Mouse (Mus musculus) MEL (cell line): ENCODE results near the gene Slc24a1. TPM values are rescaled to one million over a fixed set of nuclear protein-coding genes. Genes with fewer than 3 reads are reported as not detected.

Source experiments
- DNase-seq: peaks from one replicate; pipeline ENCODE4 v3.0.0; 2011; ENCODE audit warnings: low read depth, low spot score
- H3K27ac ChIP-seq: 2 replicates; pipeline ENCODE4 v1.5.1; 2012; ENCODE audit warnings: low read depth, mild to moderate bottlenecking, control low read depth, low read length, moderate library complexity; ENCODE audit not compliant: control insufficient read depth
- H3K27me3 ChIP-seq, 2 experiments: fragments of 150-350 bp in 1 of 2; sonication (generic) in 1 of 2; 2 replicates each; pipeline ENCODE4 v1.6.1; 2012; ENCODE audit warnings: low read length in 2 of 2, mild to moderate bottlenecking in 2 of 2, improper control_type of control experiment in 1 of 2, moderate library complexity in 1 of 2; ENCODE audit not compliant: insufficient read depth in 2 of 2, control insufficient read depth in 1 of 2
- H3K36me3 ChIP-seq, 2 experiments: 2 replicates each; pipeline ENCODE4 v1.6.1; 2012 to 2014; ENCODE audit warnings: low read length in 2 of 2, improper control_type of control experiment in 1 of 2, inconsistent platforms in 1 of 2, mild to moderate bottlenecking in 1 of 2; ENCODE audit not compliant: insufficient read depth in 2 of 2, control insufficient read depth in 1 of 2
- H3K4me1 ChIP-seq, 2 experiments: fragments of 150-350 bp in 1 of 2; sonication (generic) in 1 of 2; 2 replicates each; pipeline ENCODE4 v1.6.1; 2012; ENCODE audit warnings: low read length in 2 of 2, improper control_type of control experiment in 1 of 2, mild to moderate bottlenecking in 1 of 2; ENCODE audit not compliant: insufficient read depth in 2 of 2, control insufficient read depth in 1 of 2
- H3K4me3 ChIP-seq, 2 experiments: fragments of 150-350 bp in 1 of 2; sonication (generic) in 1 of 2; 2 replicates each; pipeline ENCODE4 v1.5.1; 2012; ENCODE audit warnings: low read depth in 2 of 2, low read length in 2 of 2, mild to moderate bottlenecking in 2 of 2, moderate library complexity in 2 of 2, control low read depth in 1 of 2, improper control_type of control experiment in 1 of 2; ENCODE audit not compliant: control insufficient read depth in 1 of 2, insufficient read depth in 1 of 2
- H3K79me2 ChIP-seq: 2 replicates; pipeline ENCODE4 v1.6.1; 2012; ENCODE audit warnings: mild to moderate bottlenecking, low read length, moderate library complexity; ENCODE audit not compliant: control insufficient read depth, poor library complexity, insufficient read depth
- H3K9ac ChIP-seq: 2 replicates; pipeline ENCODE4 v1.6.1; 2012; ENCODE audit warnings: low read depth, mild to moderate bottlenecking, control low read depth, low read length, moderate library complexity; ENCODE audit not compliant: control insufficient read depth, poor library complexity, severe bottlenecking
- H3K9me3 ChIP-seq: fragments of 150-350 bp; sonication (generic); replicated peaks from 2 replicates; pipeline ENCODE4 v1.6.1; 2012; ENCODE audit warnings: mild to moderate bottlenecking, low read length, improper control_type of control experiment, moderate library complexity; ENCODE audit not compliant: insufficient read depth
- BHLHE40 ChIP-seq: IDR thresholded peaks from 2 replicates; pipeline ENCODE4 v1.6.1; 2012; ENCODE audit warnings: low read depth, mild to moderate bottlenecking, inconsistent platforms, low read length, improper control_type of control experiment, borderline replicate concordance
- CTCF ChIP-seq, 3 experiments: IDR thresholded peaks in 2 of 3; conservative IDR thresholded peaks in 1 of 3; 2 replicates each; pipeline ENCODE4 v1.5.1; 2011 to 2012; ENCODE audit warnings: low read length in 3 of 3, low read depth in 2 of 3, mild to moderate bottlenecking in 2 of 3, improper control_type of control experiment in 1 of 3, inconsistent platforms in 1 of 3, mixed read lengths in 1 of 3, moderate library complexity in 1 of 3; ENCODE audit not compliant: control insufficient read depth in 1 of 3, insufficient read depth in 1 of 3, poor library complexity in 1 of 3, severe bottlenecking in 1 of 3
- E2F4 ChIP-seq: IDR thresholded peaks from 2 replicates; pipeline ENCODE4 v1.6.1; 2011; ENCODE audit warnings: low read depth, low read length, improper control_type of control experiment, borderline replicate concordance
- ELF1 ChIP-seq: IDR thresholded peaks from 2 replicates; pipeline ENCODE4 v1.6.1; 2014; ENCODE audit warnings: low read depth, mild to moderate bottlenecking, inconsistent platforms, low read length, improper control_type of control experiment, moderate library complexity
- EP300 ChIP-seq, 2 experiments: IDR thresholded peaks; 2 replicates each; pipeline ENCODE4 v1.6.1; 2011; ENCODE audit warnings: improper control_type of control experiment in 2 of 2, low read length in 2 of 2, low read depth in 1 of 2, mild to moderate bottlenecking in 1 of 2
- ETS1 ChIP-seq: IDR thresholded peaks from 2 replicates; pipeline ENCODE4 v1.6.1; 2012; ENCODE audit warnings: low read depth, mild to moderate bottlenecking, inconsistent platforms, low read length, improper control_type of control experiment, moderate library complexity
- GABPA ChIP-seq: IDR thresholded peaks from 2 replicates; pipeline ENCODE4 v1.6.1; 2012; ENCODE audit warnings: low read depth, mild to moderate bottlenecking, inconsistent platforms, low read length, improper control_type of control experiment, moderate library complexity
- GATA1 ChIP-seq: IDR thresholded peaks from 2 replicates; pipeline ENCODE4 v1.6.1; 2011; ENCODE audit warnings: low read depth, low read length, improper control_type of control experiment
- HCFC1 ChIP-seq: IDR thresholded peaks from 2 replicates; pipeline ENCODE4 v1.6.1; 2012; ENCODE audit warnings: low read depth, mild to moderate bottlenecking, inconsistent platforms, low read length, improper control_type of control experiment, moderate library complexity
- JUND ChIP-seq: IDR thresholded peaks from 2 replicates; pipeline ENCODE4 v1.6.1; 2011; ENCODE audit warnings: low read depth, mild to moderate bottlenecking, improper control_type of control experiment, low read length
- KAT2A ChIP-seq: conservative IDR thresholded peaks from 2 replicates; pipeline ENCODE4 v1.6.1; 2012; ENCODE audit warnings: low read depth, low read length, improper control_type of control experiment, inconsistent platforms
- MAFK ChIP-seq: IDR thresholded peaks from 2 replicates; pipeline ENCODE4 v1.6.1; 2011; ENCODE audit warnings: low read depth, mild to moderate bottlenecking, low read length, improper control_type of control experiment, borderline replicate concordance
- MAX ChIP-seq: IDR thresholded peaks from 2 replicates; pipeline ENCODE4 v1.6.1; 2011; ENCODE audit warnings: low read length, improper control_type of control experiment
- MAZ ChIP-seq: IDR thresholded peaks from 2 replicates; pipeline ENCODE4 v1.6.1; 2012; ENCODE audit warnings: low read depth, mild to moderate bottlenecking, inconsistent platforms, low read length, improper control_type of control experiment
- MEF2A ChIP-seq: IDR thresholded peaks from 2 replicates; pipeline ENCODE4 v1.6.1; 2014; ENCODE audit warnings: low read depth, mild to moderate bottlenecking, inconsistent platforms, low read length, improper control_type of control experiment; ENCODE audit not compliant: poor library complexity, insufficient replicate concordance, severe bottlenecking; ENCODE audit errors: extremely low read depth
- MXI1 ChIP-seq: IDR thresholded peaks from 2 replicates; pipeline ENCODE4 v1.6.1; 2011; ENCODE audit warnings: mild to moderate bottlenecking, low read depth, low read length, improper control_type of control experiment
- MYB ChIP-seq: IDR thresholded peaks from 2 replicates; pipeline ENCODE4 v1.6.1; 2011; ENCODE audit warnings: mild to moderate bottlenecking, low read depth, low read length, improper control_type of control experiment
- MYC ChIP-seq: IDR thresholded peaks from 2 replicates; pipeline ENCODE4 v1.6.1; 2011; ENCODE audit warnings: low read depth, mild to moderate bottlenecking, low read length, improper control_type of control experiment, moderate library complexity
- NRF1 ChIP-seq: IDR thresholded peaks from 2 replicates; pipeline ENCODE4 v1.6.1; 2014; ENCODE audit warnings: low read depth, mild to moderate bottlenecking, inconsistent platforms, low read length, improper control_type of control experiment, moderate library complexity; ENCODE audit not compliant: poor library complexity, insufficient read depth, severe bottlenecking
- POLR2AphosphoS2 ChIP-seq: IDR thresholded peaks from 2 replicates; pipeline ENCODE4 v1.6.1; 2011; ENCODE audit warnings: low read length, improper control_type of control experiment
- POLR2AphosphoS5 ChIP-seq: IDR thresholded peaks from 2 replicates; pipeline ENCODE4 v1.6.1; 2012; ENCODE audit warnings: low read depth, borderline replicate concordance, mild to moderate bottlenecking, inconsistent platforms, low read length, moderate library complexity, mixed read lengths
- RAD21 ChIP-seq: IDR thresholded peaks from 2 replicates; pipeline ENCODE4 v1.6.1; 2011; ENCODE audit warnings: mild to moderate bottlenecking, low read depth, low read length, improper control_type of control experiment
- SMC3 ChIP-seq: IDR thresholded peaks from 2 replicates; pipeline ENCODE4 v1.6.1; 2011; ENCODE audit warnings: low read depth, low read length, improper control_type of control experiment
- TAL1 ChIP-seq: IDR thresholded peaks from 2 replicates; pipeline ENCODE4 v1.6.1; 2012; ENCODE audit warnings: mild to moderate bottlenecking, inconsistent platforms, low read length, moderate library complexity, mixed read lengths
- TBP ChIP-seq: IDR thresholded peaks from 2 replicates; pipeline ENCODE4 v1.8.0; 2011; ENCODE audit warnings: low read depth, low read length, improper control_type of control experiment
- TCF12 ChIP-seq: IDR thresholded peaks from 2 replicates; pipeline ENCODE4 v1.6.1; 2014; ENCODE audit warnings: low read depth, mild to moderate bottlenecking, inconsistent platforms, low read length, improper control_type of control experiment, moderate library complexity
- UBTF ChIP-seq: IDR thresholded peaks from 2 replicates; pipeline ENCODE4 v1.6.1; 2012; ENCODE audit warnings: low read depth, mild to moderate bottlenecking, inconsistent platforms, low read length, improper control_type of control experiment, moderate library complexity, borderline replicate concordance; ENCODE audit not compliant: insufficient read depth
- USF1 ChIP-seq: IDR thresholded peaks from 2 replicates; pipeline ENCODE4 v1.6.1; 2014; ENCODE audit warnings: low read depth, mild to moderate bottlenecking, inconsistent platforms, low read length, improper control_type of control experiment, moderate library complexity
- USF2 ChIP-seq, 2 experiments: IDR thresholded peaks; 2 replicates each; pipeline ENCODE4 v1.6.1; 2011 to 2012; ENCODE audit warnings: improper control_type of control experiment in 2 of 2, low read length in 2 of 2, borderline replicate concordance in 1 of 2, inconsistent platforms in 1 of 2, low read depth in 1 of 2, mild to moderate bottlenecking in 1 of 2; ENCODE audit not compliant: insufficient read depth in 1 of 2
- ZKSCAN1 ChIP-seq: IDR thresholded peaks from 2 replicates; pipeline ENCODE4 v1.6.1; 2012; ENCODE audit warnings: low read depth, mild to moderate bottlenecking, inconsistent platforms, low read length, improper control_type of control experiment, moderate library complexity
- ZMIZ1 ChIP-seq: IDR thresholded peaks from 2 replicates; pipeline ENCODE4 v1.6.1; 2012; ENCODE audit warnings: low read depth, mild to moderate bottlenecking, inconsistent platforms, low read length, improper control_type of control experiment, moderate library complexity
- ZNF384 ChIP-seq: IDR thresholded peaks from 2 replicates; pipeline ENCODE4 v1.6.1; 2012; ENCODE audit warnings: low read depth, mild to moderate bottlenecking, inconsistent platforms, low read length, improper control_type of control experiment
- polyA plus RNA-seq, 2 experiments: library from polyadenylated mRNA; stranded (reverse) in 1 of 2; unstranded in 1 of 2; fragments of >175 nt in 1 of 2; fragments of >200 nt in 1 of 2; gene quantifications; 2 replicates each; pipeline versions ENCODE4 v1.2.1 to v1.2.4; 2012; ENCODE audit warnings: low replicate concordance in 2 of 2, low read depth in 1 of 2; ENCODE audit not compliant: insufficient read length in 2 of 2, insufficient read depth in 1 of 2, missing spikeins in 1 of 2
- total RNA-seq: library from RNA; depleted of rRNA; stranded (reverse); fragments of 300-350 nt; gene quantifications from 2 replicates; pipeline ENCODE4 v1.2.3, GENCODE M21; 2012

Slc24a1 gene
- total and polyA plus RNA-seq, 3 experiments: 0.07 TPM; not detected in 2

DNA sequence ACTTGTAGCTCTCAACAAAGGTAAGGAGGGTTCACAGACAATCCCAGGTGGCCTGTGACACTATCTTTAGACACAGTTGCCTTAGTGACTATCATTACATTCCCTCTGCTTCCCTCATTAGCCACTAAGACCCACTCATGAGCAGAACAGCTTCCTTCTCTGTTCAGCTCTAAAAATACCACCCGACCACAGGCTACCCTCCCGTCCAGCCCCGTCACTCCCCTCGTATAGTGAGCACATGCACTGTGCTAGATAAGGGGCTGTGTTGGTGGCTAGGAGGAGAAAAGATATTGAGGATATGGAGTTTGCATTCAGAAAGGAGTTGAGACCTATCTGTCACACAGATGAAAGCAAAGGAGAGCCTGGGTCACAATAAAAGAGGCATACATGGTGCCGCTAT is 12.9 kb downstream of the Slc24a1 start (continued):
- no peak for TF ChIP-seq TBP
- peak; percentile 43; the same call in 1 of the 2 replicates for TF ChIP-seq MAFK
- peak; percentile 81 for TF ChIP-seq GATA1
- peak; percentile 96 for TF ChIP-seq MEF2A
- TF ChIP-seq MXI1: peak; percentile 90
- TF ChIP-seq TCF12: peak; percentile 85
- TF ChIP-seq USF2 (IDR thresholded peaks at IDR 0.05; ENCODE audit: borderline replicate concordance in 1 of 2, insufficient read depth in 1 of 2, low read depth in 1 of 2, low read length in 2 of 2): no peak
- TF ChIP-seq KAT2A: no peak
- TF ChIP-seq POLR2AphosphoS2: no peak
- no peak for TF ChIP-seq ZNF384
- no peak for TF ChIP-seq ELF1
- no peak for TF ChIP-seq ZMIZ1
- peak; percentile 89 for TF ChIP-seq TAL1
- peak; percentile 76 for TF ChIP-seq MAX
- no peak for TF ChIP-seq POLR2AphosphoS5
- no peak for TF ChIP-seq CTCF (IDR thresholded peaks at IDR 0.05 in 2 of 3, conservative IDR thresholded peaks at IDR 0.05 in 1 of 3; ENCODE audit: control insufficient read depth in 1 of 3, insufficient read depth in 1 of 3, low read depth in 2 of 3, low read length in 3 of 3, poor library complexity in 1 of 3, severe bottlenecking in 1 of 3)
- peak; percentile 69 to 80; a peak in 3 of 4 replicates for TF ChIP-seq EP300 (IDR thresholded peaks at IDR 0.05; ENCODE audit: low read depth in 1 of 2, low read length in 2 of 2)
- TF ChIP-seq E2F4: no peak

DNA sequence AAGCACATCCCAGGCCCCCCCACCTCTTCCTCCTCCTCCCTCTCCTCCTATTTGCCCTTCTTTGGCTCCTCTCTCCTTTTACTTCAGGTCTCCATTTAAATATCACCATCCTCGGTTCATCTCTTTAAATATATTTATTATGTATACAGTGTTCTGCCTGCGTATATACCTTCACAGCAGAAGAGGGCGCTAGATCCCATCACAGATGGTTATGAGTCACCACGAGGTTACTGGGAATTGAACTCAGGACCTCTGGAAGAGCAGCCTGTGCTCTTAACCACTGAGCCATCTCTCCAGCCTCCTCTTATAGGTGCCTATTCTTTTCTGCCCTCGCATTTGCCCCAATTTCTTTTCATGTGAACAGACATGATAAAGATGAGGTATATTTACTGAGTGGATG is 13.9 kb downstream of the Slc24a1 start:
- H3K79me2 ChIP-seq: no peaks in the 10 kb centered on the region
- H3K27ac ChIP-seq: peak overlapping the region; percentile 49; the same call in 1 of the 2 replicates
- no peaks in the 10 kb centered on the region for H3K27me3 ChIP-seq
- H3K36me3 ChIP-seq: peaks cover 0 to 16% of the 10 kb centered on the region in 2 experiments; a peak in 2 of 4 replicates
- H3K4me1 ChIP-seq: peaks cover 12 to 44% of the 10 kb centered on the region in 2 experiments; a peak in 3 of 4 replicates
- H3K4me3 ChIP-seq: no peak overlapping the region
- TF ChIP-seq UBTF (no peak), ETS1 (0 out of 2 replicates have a peak, but pooled peaks have one; percentile 10), HCFC1 (no peak), MAZ (no peak), MYC (0 out of 2 replicates have a peak, but pooled peaks have one; percentile 52), MAX (no peak), EP300 (IDR thresholded peaks at IDR 0.05; ENCODE audit: low read depth in 1 of 2, low read length in 2 of 2) (no peak), KAT2A (no peak), GABPA (no peak), MYB (no peak), MAFK (no peak), JUND (peak; percentile 59; the same call in 1 of the 2 replicates), ZKSCAN1 (no peak), ELF1 (no peak), NRF1 (no peak), CTCF (IDR thresholded peaks at IDR 0.05 in 2 of 3, conservative IDR thresholded peaks at IDR 0.05 in 1 of 3; ENCODE audit: control insufficient read depth in 1 of 3, insufficient read depth in 1 of 3, low read depth in 2 of 3, low read length in 3 of 3, poor library complexity in 1 of 3, severe bottlenecking in 1 of 3) (peak; percentile 44 to 56 (median 47)), TBP (peak; percentile 68), SMC3 (peak; percentile 19; the same call in 1 of the 2 replicates), BHLHE40 (no peak), USF2 (IDR thresholded peaks at IDR 0.05; ENCODE audit: borderline replicate concordance in 1 of 2, insufficient read depth in 1 of 2, low read depth in 1 of 2, low read length in 2 of 2) (no peak), USF1 (no peak), RAD21 (peak; percentile 6; the same call in 1 of the 2 replicates)
- DNase-seq: peak; percentile 74
- no peaks in the 10 kb centered on the region for H3K9me3 ChIP-seq
- no peak overlapping the region for H3K9ac ChIP-seq
